Mouse (Mus musculus) lung, embryonic 15.5 days (tissue): Measurements from ENCODE around the gene Foxl1. TPM values are rescaled to one million over a fixed set of nuclear protein-coding genes. Genes with fewer than 3 reads are reported as not detected.

Experiments
- ATAC-seq: fragments of 200-750 bp; cut with Nextera tagmentation; 2 replicates; pipeline ENCODE4 v1.8.0; 2017; ENCODE audit warnings: moderate number of reproducible peaks, borderline replicate concordance; ENCODE audit not compliant: low FRiP score, low TSS enrichment; ENCODE audit errors: extremely low read depth
- H3K27ac ChIP-seq: fragments of 300-500 bp; sonication (generic); 2 replicates; pipeline ENCODE4 v1.5.1; 2015; ENCODE audit warnings: moderate library complexity, mild to moderate bottlenecking, inconsistent platforms
- H3K27me3 ChIP-seq: fragments of 300-500 bp; sonication (generic); 2 replicates; pipeline ENCODE4 v1.6.1; 2015; ENCODE audit warnings: inconsistent platforms
- H3K36me3 ChIP-seq: fragments of 300-500 bp; sonication (generic); 2 replicates; pipeline ENCODE4 v1.6.1; 2015; ENCODE audit warnings: inconsistent platforms
- H3K4me1 ChIP-seq: fragments of 300-500 bp; sonication (generic); 2 replicates; pipeline ENCODE4 v1.6.1; 2015; ENCODE audit warnings: inconsistent platforms
- H3K4me2 ChIP-seq: fragments of 300-500 bp; sonication (generic); 2 replicates; pipeline ENCODE4 v1.6.1; 2015; ENCODE audit warnings: inconsistent platforms, mild to moderate bottlenecking, moderate library complexity
- H3K4me3 ChIP-seq: fragments of 300-500 bp; sonication (generic); 2 replicates; pipeline ENCODE4 v1.5.1; 2015; ENCODE audit warnings: mild to moderate bottlenecking, inconsistent platforms
- H3K9ac ChIP-seq: fragments of 300-500 bp; sonication (generic); 2 replicates; pipeline ENCODE4 v1.6.1; 2015; ENCODE audit warnings: inconsistent platforms
- H3K9me3 ChIP-seq: fragments of 300-500 bp; sonication (generic); 2 replicates; pipeline ENCODE4 v1.6.1; 2016; ENCODE audit warnings: inconsistent platforms
- WGBS: fragments of 180-500 bp; shearing (Covaris S2); methylation state at CpG from one replicate; pipeline ENCODE4 v1.1.7; 2015; 5-methylcytosine and 5-hydroxymethylcytosine counted together
- polyA plus RNA-seq: library from polyadenylated mRNA; unstranded; fragments of >200 nt; fragmentation: Nextera tagmentation; extraction: Ambion mirVana; gene quantifications from 2 replicates; pipeline ENCODE4 v1.2.1, GENCODE M21; 2015

Gene Foxl1
- polyA plus RNA-seq, 1 experiment from 2014 or later, result 6.8 TPM

- no peak for ATAC-seq
- Histone ChIP-seq H3K4me2 (no peak overlapping the region), H3K27ac (no peak overlapping the region), H3K9ac (no peak overlapping the region), H3K4me1 (peaks cover 17% of the 10 kb centered on the region), H3K27me3 (no peaks in the 10 kb centered on the region), H3K4me3 (no peak overlapping the region), H3K36me3 (peaks cover 39% of the 10 kb centered on the region), H3K9me3 (no peaks in the 10 kb centered on the region)
- WGBS, result 45% methylated on average over 17 of the region's 17 CpGs
Observed at GRCm38 (mm10) chr8:121104049-121104818, 23.5 kb upstream of the Foxl1 start.

DNA sequence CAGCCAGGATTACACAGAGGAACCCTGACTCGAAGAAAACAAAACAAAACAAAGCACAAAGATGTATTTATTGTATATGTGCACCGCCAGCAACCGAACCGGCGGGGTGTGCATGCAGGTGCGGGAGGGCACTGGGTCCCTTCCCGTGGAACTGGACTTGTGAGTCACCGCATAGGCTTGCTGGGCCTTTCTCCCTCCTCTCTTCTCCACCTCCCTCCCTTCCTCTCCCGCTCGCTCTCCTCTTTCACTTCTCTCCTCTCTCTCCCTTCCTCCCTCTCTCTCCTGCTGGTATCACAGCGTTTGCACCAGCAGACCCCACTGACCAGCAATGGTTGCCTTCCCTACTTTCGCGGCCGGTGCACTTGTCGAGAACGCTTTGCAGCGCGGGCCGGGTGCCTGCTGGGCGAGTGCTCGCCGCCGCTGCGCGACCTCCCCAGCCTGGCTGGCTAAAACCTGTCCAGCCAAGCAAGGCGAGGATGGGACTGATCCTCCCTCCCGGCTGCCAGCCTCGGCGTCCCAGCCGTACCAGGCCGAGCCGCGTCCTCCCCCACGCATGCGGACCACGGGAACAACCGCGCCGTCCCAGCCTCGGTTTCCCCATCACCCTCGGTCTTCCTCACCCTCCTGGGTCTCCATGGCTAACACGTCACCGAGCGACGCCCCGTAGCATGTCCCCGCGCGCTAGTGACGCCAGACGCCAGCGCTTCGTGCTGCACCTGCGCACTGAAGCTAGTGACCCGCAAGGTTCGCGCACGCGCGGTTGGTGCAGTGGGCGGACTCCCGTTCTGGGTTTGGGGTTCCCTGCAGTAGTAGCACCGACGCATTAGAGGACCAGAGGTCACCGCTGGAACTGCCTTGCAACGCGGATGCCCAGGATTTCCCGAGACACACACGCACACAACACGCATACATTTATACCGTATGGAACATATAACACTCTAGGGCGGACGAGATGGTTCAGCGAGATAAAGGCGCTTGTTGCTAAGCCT lies 19.8 kb upstream of the Foxl1 start, which contains the start of gene Mthfsd:
Mthfsd (minus strand) TSS at position 725 of the 989 bp plus-strand sequence.
- whole genome bisulfite sequencing, result 2% methylated on average over 75 of the region's 75 CpGs
- Histone ChIP-seq H3K4me2 (peak within 1 kb of the TSS; percentile 87), H3K4me3 (peak within 1 kb of the TSS; percentile 90), H3K9me3 (no peaks in the 10 kb centered on the region), H3K36me3 (peaks cover 9% of the 10 kb centered on the region; the same call in 1 of the 2 replicates), H3K4me1 (peaks cover 17% of the 10 kb centered on the region), H3K27me3 (peaks cover 14% of the 10 kb centered on the region), H3K9ac (peak within 1 kb of the TSS; percentile 85), H3K27ac (peak within 1 kb of the TSS; percentile 62)
- peak; percentile 85 for ATAC-seq

GRCm38 (mm10) chr8:121108657-121109056 lies 19.1 kb upstream of the Foxl1 start:
- Histone ChIP-seq H3K4me1 (peaks cover 20% of the 10 kb centered on the region), H3K9ac (peak overlapping the region; percentile 85), H3K4me3 (peak overlapping the region; percentile 90), H3K4me2 (peak overlapping the region; percentile 87), H3K9me3 (no peaks in the 10 kb centered on the region), H3K36me3 (peaks cover 6% of the 10 kb centered on the region; the same call in 1 of the 2 replicates), H3K27me3 (peaks cover 17% of the 10 kb centered on the region), H3K27ac (no peak overlapping the region)
- ATAC-seq, result no peak; the same call in 1 of the 2 replicates
- 11% methylated on average over 5 of the region's 5 CpGs for WGBS

DNA sequence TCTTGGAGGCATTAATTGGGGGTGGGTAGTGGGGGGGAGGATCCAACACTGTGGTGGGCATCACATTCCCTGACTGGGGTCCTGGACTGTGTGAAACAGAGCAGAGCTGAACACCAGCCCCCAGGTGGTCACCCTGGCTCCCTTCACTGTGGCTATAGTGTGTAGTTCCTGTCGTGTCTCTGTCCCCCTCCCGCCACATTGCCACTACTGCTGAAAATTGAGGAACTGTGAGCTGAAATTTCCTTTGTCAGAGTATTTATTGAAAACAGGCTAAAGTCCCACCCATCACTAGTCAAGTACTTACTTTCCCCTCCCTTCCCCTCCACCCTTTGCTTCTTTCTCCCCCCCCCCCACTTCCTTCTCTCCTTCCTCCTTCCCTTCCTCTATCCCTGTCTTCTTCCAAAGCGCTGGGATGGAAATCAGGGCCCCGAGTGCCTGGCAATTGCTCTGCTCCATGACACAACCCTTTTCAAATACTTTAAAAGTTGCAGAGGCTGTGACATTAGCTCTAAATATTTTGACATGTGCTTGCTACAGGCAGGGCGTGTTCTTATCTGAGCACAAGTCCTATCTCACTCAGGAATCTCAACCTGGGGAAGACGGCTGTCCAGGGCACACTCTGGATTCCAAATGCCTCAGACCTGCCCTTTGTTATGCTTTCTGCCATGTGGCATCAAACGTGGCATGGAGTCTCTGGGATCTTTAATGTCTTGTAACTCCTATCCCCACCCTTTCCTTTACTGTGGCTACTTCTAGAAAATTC lies 16.4 kb upstream of the Foxl1 start:
- H3K36me3 ChIP-seq, result no peaks in the 10 kb centered on the region
- H3K9me3 ChIP-seq, result no peaks in the 10 kb centered on the region
- H3K4me3 ChIP-seq, result no peak overlapping the region
- H3K9ac ChIP-seq, result no peak overlapping the region
- H3K27me3 ChIP-seq, result peaks cover 41% of the 10 kb centered on the region
- H3K27ac ChIP-seq, result no peak overlapping the region
- no peak overlapping the region for H3K4me2 ChIP-seq
- no peak for ATAC-seq
- peaks cover 33% of the 10 kb centered on the region for H3K4me1 ChIP-seq
- WGBS, result 20% methylated on average over 7 of the region's 7 CpGs

DNA sequence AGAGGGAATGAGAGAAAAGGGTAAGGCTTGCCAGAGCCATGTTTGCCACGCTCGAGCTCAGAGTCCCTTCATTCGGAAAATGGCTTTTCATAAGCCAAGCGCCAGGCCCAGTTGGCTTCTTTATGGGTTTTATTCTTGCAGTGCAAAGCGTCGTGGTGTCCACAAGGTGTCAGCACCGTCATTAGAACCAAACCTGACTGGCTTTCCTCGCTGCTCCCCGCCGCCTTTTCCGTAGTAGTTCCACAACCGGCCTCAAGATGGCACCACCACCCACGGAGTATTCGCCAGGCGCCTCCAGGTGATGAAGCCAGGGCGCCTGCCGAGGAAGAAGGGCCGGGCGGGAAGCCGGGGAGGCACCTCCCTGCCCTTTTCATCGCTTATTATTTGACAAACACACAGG lies 14.5 kb upstream of the Foxl1 start:
- no peaks in the 10 kb centered on the region for H3K9me3 ChIP-seq
- no peak overlapping the region for H3K27ac ChIP-seq
- ATAC-seq, result 0 out of 2 replicates have a peak, but pooled peaks have one; percentile 4
- H3K4me1 ChIP-seq, result peaks cover 38% of the 10 kb centered on the region
- H3K4me2 ChIP-seq, result peak overlapping the region; percentile 28; the same call in 1 of the 2 replicates
- H3K36me3 ChIP-seq, result no peaks in the 10 kb centered on the region
- H3K4me3 ChIP-seq, result no peak overlapping the region
- H3K9ac ChIP-seq, result no peak overlapping the region
- under 1% methylated on average over 21 of the region's 21 CpGs for WGBS
- peaks cover 60% of the 10 kb centered on the region for H3K27me3 ChIP-seq

DNA sequence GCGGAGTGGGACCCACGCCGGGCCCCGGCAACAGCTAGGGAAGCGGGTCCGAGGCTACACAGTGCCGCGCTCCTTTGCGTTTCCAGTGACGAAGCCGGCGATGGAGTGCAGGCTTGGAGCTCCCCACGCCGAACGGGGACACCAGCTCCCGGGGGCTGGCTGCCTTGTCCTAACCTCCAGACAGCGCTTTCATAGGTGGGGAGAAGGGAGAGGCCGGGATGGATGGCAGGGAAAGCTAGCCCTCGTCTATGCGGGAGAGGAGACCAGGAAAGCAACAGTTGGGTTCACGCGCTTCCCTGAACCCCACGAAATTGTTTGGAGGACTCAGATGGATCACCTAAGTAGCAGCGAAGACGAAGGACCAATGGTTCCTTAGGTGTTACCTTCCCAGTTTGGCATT lies 12.6 kb upstream of the Foxl1 start:
- no peak overlapping the region; the same call in 1 of the 2 replicates for H3K4me2 ChIP-seq

DNA sequence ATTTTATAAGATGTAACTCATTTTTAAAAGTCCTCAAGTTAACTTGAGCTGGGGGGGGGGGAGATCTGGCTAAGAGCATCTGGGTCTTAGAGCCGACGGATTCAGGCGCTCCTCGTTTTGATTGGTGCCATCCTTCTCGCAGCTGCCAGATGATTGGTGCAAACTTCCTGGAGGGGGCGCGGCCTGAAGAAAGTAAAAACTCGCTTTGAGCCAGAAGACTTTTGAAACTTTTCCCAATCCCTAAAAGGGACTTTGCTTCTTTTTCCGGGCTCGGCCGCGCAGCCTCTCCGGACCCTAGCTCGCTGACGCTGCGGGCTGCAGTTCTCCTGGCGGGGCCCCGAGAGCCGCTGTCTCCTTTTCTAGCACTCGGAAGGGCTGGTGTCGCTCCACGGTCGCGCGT lies 11.8 kb upstream of the Foxl1 start, which contains the start of gene Foxc2:
Foxc2 (plus strand) TSS at position 224 of the 400 bp plus-strand sequence.
- ATAC-seq, result peak; percentile 67; the same call in 1 of the 2 replicates
- H3K4me2 ChIP-seq, result peak within 1 kb of the TSS; percentile 95
- WGBS, result under 1% methylated on average over 25 of the region's 25 CpGs
- H3K27ac ChIP-seq, result peak within 1 kb of the TSS; percentile 70; the same call in 1 of the 2 replicates
- peak within 1 kb of the TSS; percentile 55 for H3K9ac ChIP-seq
- H3K36me3 ChIP-seq, result no peaks in the 10 kb centered on the region
- H3K9me3 ChIP-seq, result no peaks in the 10 kb centered on the region
- H3K27me3 ChIP-seq, result peaks cover 81% of the 10 kb centered on the region
- peaks cover 32% of the 10 kb centered on the region for H3K4me1 ChIP-seq
- peak within 1 kb of the TSS; percentile 53 for H3K4me3 ChIP-seq

More for the DNA sequence above, 12.6 kb upstream of the Foxl1 start:
- ATAC-seq, result no peak
- H3K4me1 ChIP-seq, result peaks cover 32% of the 10 kb centered on the region
- H3K9ac ChIP-seq, result no peak overlapping the region
- H3K9me3 ChIP-seq, result no peaks in the 10 kb centered on the region
- WGBS, result 4% methylated on average over 25 of the region's 25 CpGs
- no peaks in the 10 kb centered on the region for H3K36me3 ChIP-seq
- H3K4me3 ChIP-seq, result no peak overlapping the region
- no peak overlapping the region for H3K27ac ChIP-seq
- H3K27me3 ChIP-seq, result peaks cover 78% of the 10 kb centered on the region

- peaks cover 88% of the 10 kb centered on the region for H3K27me3 ChIP-seq
- under 1% methylated on average over 55 of the region's 55 CpGs for WGBS
Observed at GRCm38 (mm10) chr8:121116591-121117185, 11.1 kb upstream of the Foxl1 start.

DNA sequence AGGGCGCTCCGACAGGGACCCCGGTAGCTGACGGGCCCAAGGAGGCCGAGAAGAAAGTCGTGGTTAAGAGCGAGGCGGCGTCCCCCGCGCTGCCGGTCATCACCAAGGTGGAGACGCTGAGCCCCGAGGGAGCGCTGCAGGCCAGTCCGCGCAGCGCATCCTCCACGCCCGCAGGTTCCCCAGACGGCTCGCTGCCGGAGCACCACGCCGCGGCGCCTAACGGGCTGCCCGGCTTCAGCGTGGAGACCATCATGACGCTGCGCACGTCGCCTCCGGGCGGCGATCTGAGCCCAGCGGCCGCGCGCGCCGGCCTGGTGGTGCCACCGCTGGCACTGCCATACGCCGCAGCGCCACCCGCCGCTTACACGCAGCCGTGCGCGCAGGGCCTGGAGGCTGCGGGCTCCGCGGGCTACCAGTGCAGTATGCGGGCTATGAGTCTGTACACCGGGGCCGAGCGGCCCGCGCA lies 10.5 kb upstream of the Foxl1 start:
- Histone ChIP-seq H3K36me3 (no peaks in the 10 kb centered on the region), H3K9me3 (no peaks in the 10 kb centered on the region), H3K4me1 (peaks cover 32% of the 10 kb centered on the region), H3K27ac (no peak overlapping the region), H3K4me3 (peak overlapping the region; percentile 53), H3K9ac (0 out of 2 replicates have a peak overlapping the region, but pooled peaks have one; percentile 13), H3K27me3 (peaks cover 91% of the 10 kb centered on the region), H3K4me2 (peak overlapping the region; percentile 95)
- no peak for ATAC-seq
- under 1% methylated on average over 62 of the region's 62 CpGs for WGBS

More at GRCm38 (mm10) chr8:121116591-121117185, 11.1 kb upstream of the Foxl1 start:
- peaks cover 32% of the 10 kb centered on the region for H3K4me1 ChIP-seq
- H3K36me3 ChIP-seq, result no peaks in the 10 kb centered on the region
- peak; percentile 47 for ATAC-seq
- H3K4me3 ChIP-seq, result peak overlapping the region; percentile 53
- H3K4me2 ChIP-seq, result peak overlapping the region; percentile 95
- H3K27ac ChIP-seq, result no peak overlapping the region
- no peaks in the 10 kb centered on the region for H3K9me3 ChIP-seq
- H3K9ac ChIP-seq, result peak overlapping the region; percentile 55

DNA sequence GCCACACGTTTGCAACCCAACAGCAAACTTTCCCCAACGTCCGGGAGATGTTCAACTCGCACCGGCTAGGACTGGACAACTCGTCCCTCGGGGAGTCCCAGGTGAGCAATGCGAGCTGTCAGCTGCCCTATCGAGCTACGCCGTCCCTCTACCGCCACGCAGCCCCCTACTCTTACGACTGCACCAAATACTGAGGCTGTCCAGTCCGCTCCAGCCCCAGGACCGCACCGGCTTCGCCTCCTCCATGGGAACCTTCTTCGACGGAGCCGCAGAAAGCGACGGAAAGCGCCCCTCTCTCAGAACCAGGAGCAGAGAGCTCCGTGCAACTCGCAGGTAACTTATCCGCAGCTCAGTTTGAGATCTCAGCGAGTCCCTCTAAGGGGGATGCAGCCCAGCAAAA lies 9.8 kb upstream of the Foxl1 start:
- Histone ChIP-seq H3K4me1 (peaks cover 32% of the 10 kb centered on the region), H3K36me3 (no peaks in the 10 kb centered on the region)
- under 1% methylated on average over 28 of the region's 28 CpGs for WGBS

More for the DNA sequence above, 9.8 kb upstream of the Foxl1 start:
- H3K9me3 ChIP-seq, result no peaks in the 10 kb centered on the region
- H3K27ac ChIP-seq, result no peak overlapping the region
- no peak for ATAC-seq
- peaks cover 92% of the 10 kb centered on the region for H3K27me3 ChIP-seq
- H3K9ac ChIP-seq, result no peak overlapping the region
- H3K4me3 ChIP-seq, result peak overlapping the region; percentile 53
- peak overlapping the region; percentile 95 for H3K4me2 ChIP-seq
